Mouse (Mus musculus): ENCODE results near the gene Coa3.

- TF ChIP-seq CTCF (IDR thresholded peaks at IDR 0.05; ENCODE audit: borderline replicate concordance, control insufficient read depth, extremely low read depth, insufficient read depth, low read length, poor library complexity) (no peak), POLR2A (IDR thresholded peaks at IDR 0.05; ENCODE audit: control insufficient read depth, extremely low read depth, insufficient read depth, low read length, poor library complexity) (no peak)
Observed at GRCm38 (mm10) chr11:101252941-101253340, 26.0 kb downstream of the Coa3 start.

Measured in thymus, adult 2 months (tissue).